Mouse (Mus musculus) embryonic facial prominence, embryonic 14.5 days (tissue): ENCODE data around the gene Cplx2. TPM values are rescaled to one million over a fixed set of nuclear protein-coding genes. Genes with fewer than 3 reads are reported as not detected.

Experiments
- ATAC-seq: fragments of 200-750 bp; cut with Nextera tagmentation; 2 replicates; pipeline ENCODE4 v1.8.0; 2017; ENCODE audit warnings: low read depth, moderate number of reproducible peaks, moderate TSS enrichment
- DNase-seq: peaks from one replicate; pipeline ENCODE4 v3.0.0-alpha.2; 2015; ENCODE audit warnings: low spot score
- H3K27ac ChIP-seq: fragments of 300-500 bp; sonication (generic); replicated peaks from 2 replicates; pipeline ENCODE4 v1.5.1; 2014; ENCODE audit warnings: low read depth, mild to moderate bottlenecking, low read length, moderate library complexity
- H3K27me3 ChIP-seq: fragments of 300-500 bp; sonication (generic); replicated peaks from 2 replicates; pipeline ENCODE4 v1.6.1; 2014; ENCODE audit warnings: low read length; ENCODE audit not compliant: control insufficient read depth, insufficient read depth
- H3K36me3 ChIP-seq: fragments of 300-500 bp; sonication (generic); 2 replicates; pipeline ENCODE4 v1.6.1; 2014; ENCODE audit warnings: low read length, mixed read lengths; ENCODE audit not compliant: control insufficient read depth, insufficient read depth
- H3K4me1 ChIP-seq: fragments of 300-500 bp; sonication (generic); 2 replicates; pipeline ENCODE4 v1.6.1; 2014; ENCODE audit warnings: antibody characterized with exemption, low read length; ENCODE audit not compliant: control insufficient read depth, insufficient read depth
- H3K4me2 ChIP-seq: fragments of 300-500 bp; sonication (generic); 2 replicates; pipeline ENCODE4 v1.6.1; 2014; ENCODE audit warnings: low read depth, mild to moderate bottlenecking, low read length, moderate library complexity, mixed read lengths
- H3K4me3 ChIP-seq: fragments of 300-500 bp; sonication (generic); 2 replicates; pipeline ENCODE4 v1.5.1; 2014; ENCODE audit warnings: low read depth, mild to moderate bottlenecking, low read length
- H3K9ac ChIP-seq: fragments of 300-500 bp; sonication (generic); 2 replicates; pipeline ENCODE4 v1.6.1; 2014; ENCODE audit warnings: low read depth, mild to moderate bottlenecking, low read length, moderate library complexity, mixed read lengths
- H3K9me3 ChIP-seq: fragments of 300-500 bp; sonication (generic); 2 replicates; pipeline ENCODE4 v1.6.1; 2016; ENCODE audit warnings: low read length; ENCODE audit not compliant: control insufficient read depth
- WGBS: fragments of 180-500 bp; shearing (Covaris S2); extraction: QIAGEN DNeasy Blood & Tissue Kit; methylation state at CpG from one replicate; pipeline ENCODE4 v1.1.7; 2014; 5-methylcytosine and 5-hydroxymethylcytosine counted together
- polyA plus RNA-seq: library from polyadenylated mRNA; unstranded; fragments of >200 nt; fragmentation: Nextera tagmentation; extraction: Ambion mirVana; gene quantifications from 2 replicates; pipeline ENCODE4 v1.2.1, GENCODE M21; 2014

Gene Cplx2
- polyA plus RNA-seq, 1 experiment from 2014 or later = 7.0 TPM

DNA sequence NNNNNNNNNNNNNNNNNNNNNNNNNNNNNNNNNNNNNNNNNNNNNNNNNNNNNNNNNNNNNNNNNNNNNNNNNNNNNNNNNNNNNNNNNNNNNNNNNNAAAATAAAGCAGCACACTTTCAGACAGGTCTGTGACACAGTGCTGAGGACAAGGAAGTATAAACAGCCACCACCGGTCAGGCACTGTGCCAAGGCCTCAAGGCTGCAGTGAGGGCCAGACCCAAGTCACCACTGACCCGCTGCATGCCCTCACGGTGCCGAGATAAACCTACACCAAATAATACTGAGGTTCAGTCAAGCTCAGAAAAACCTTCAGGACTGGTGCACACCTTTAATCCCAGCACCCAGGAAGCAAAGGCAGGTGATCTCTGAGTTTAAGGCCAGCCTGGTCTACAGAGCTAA, 13.7 kb upstream of the Cplx2 start:
- H3K27ac ChIP-seq = no peak overlapping the region
- 82% methylated on average over 4 of the region's 4 CpGs for WGBS
- no peak overlapping the region for H3K4me2 ChIP-seq
- no peaks in the 10 kb centered on the region for H3K9me3 ChIP-seq
- no peak overlapping the region for H3K4me3 ChIP-seq
- DNase-seq = no peak
- no peak overlapping the region for H3K9ac ChIP-seq
- no peaks in the 10 kb centered on the region for H3K4me1 ChIP-seq
- no peaks in the 10 kb centered on the region for H3K36me3 ChIP-seq
- ATAC-seq = no peak
- H3K27me3 ChIP-seq = no peaks in the 10 kb centered on the region

DNA sequence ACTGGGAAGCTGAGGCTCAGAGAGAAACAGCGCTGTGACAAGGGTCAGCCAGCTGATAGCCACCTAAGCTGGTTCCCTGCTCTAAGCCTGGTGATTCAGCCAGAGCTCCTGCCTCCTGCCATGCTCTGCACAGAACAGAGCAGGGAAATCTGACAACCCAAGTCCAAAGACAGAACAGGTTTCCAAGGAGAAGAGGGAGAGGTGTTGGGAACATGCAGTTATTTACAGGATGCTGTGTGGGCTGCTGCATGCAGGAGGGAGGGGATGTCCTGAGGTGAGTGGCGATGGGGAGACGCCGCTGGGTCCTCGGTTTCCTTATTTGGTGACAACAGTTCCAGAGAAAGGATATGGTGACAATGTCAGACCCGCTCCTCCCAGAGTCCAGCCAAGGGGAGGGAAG, 12.0 kb upstream of the Cplx2 start:
- ATAC-seq = no peak
- WGBS = 90% methylated on average over 6 of the region's 6 CpGs
- H3K27ac ChIP-seq = no peak overlapping the region

DNA sequence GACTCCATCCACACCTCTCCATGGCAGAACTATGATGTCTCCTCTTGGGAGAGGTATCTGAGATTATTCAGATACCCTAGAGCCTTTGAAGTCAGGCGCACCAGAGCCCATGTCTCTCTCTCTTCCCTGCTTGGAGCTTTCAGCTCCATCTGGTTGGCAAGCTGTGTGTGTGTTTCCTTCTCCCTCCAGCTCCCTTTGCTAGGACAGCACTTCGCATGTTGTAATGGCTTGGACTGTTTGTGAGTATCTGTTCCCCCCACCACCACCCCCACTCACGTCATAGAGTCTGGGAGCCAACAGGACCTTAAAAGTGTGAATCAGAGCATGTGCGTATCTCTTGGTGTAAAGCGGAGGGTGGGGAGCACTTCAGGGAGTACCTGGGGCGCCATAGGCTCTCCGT, 6.5 kb upstream of the Cplx2 start:
- DNase-seq (no peak), ATAC-seq (no peak)
- H3K4me2 ChIP-seq = no peak overlapping the region
- 85% methylated on average over 7 of the region's 7 CpGs for WGBS
- no peak overlapping the region for H3K9ac ChIP-seq
- H3K27ac ChIP-seq = no peak overlapping the region
- no peaks in the 10 kb centered on the region for H3K9me3 ChIP-seq
- H3K4me3 ChIP-seq = no peak overlapping the region
- H3K36me3 ChIP-seq = no peaks in the 10 kb centered on the region
- peaks cover 2% of the 10 kb centered on the region; the same call in 1 of the 2 replicates for H3K27me3 ChIP-seq
- no peaks in the 10 kb centered on the region for H3K4me1 ChIP-seq

More for the DNA sequence above, 12.0 kb upstream of the Cplx2 start:
- no peaks in the 10 kb centered on the region for H3K36me3 ChIP-seq
- no peak overlapping the region for H3K4me2 ChIP-seq
- no peaks in the 10 kb centered on the region for H3K27me3 ChIP-seq
- DNase-seq = no peak
- no peak overlapping the region for H3K9ac ChIP-seq
- H3K4me1 ChIP-seq = no peaks in the 10 kb centered on the region
- no peaks in the 10 kb centered on the region for H3K9me3 ChIP-seq
- H3K4me3 ChIP-seq = no peak overlapping the region

DNA sequence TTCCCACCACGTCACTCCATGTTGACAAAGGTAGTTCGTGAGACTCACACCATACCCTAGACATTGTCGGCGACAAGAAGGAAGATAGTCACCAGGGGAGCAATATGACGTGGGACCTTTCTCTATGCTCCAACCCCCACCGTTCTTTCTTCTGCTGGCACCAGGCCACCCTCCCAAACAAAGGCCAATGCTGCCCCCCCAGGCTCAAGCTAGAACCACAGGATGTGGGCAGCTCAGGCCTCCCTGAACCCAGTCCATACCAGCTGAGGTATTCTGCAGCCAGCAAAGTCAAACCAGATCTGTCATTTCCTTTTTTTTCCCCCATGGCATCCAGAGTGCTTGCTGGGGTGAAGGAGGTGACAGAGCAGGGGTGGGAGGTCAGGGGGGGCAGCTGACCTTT, 3.4 kb upstream of the Cplx2 start:
- WGBS = 68% methylated on average over 6 of the region's 6 CpGs
- Histone ChIP-seq H3K9me3 (no peaks in the 10 kb centered on the region), H3K36me3 (no peaks in the 10 kb centered on the region), H3K4me2 (no peak overlapping the region), H3K27me3 (peaks cover 16% of the 10 kb centered on the region), H3K4me3 (no peak overlapping the region), H3K4me1 (peaks cover 9% of the 10 kb centered on the region; the same call in 1 of the 2 replicates), H3K9ac (no peak overlapping the region), H3K27ac (no peak overlapping the region)
- ATAC-seq (no peak), DNase-seq (no peak)

DNA sequence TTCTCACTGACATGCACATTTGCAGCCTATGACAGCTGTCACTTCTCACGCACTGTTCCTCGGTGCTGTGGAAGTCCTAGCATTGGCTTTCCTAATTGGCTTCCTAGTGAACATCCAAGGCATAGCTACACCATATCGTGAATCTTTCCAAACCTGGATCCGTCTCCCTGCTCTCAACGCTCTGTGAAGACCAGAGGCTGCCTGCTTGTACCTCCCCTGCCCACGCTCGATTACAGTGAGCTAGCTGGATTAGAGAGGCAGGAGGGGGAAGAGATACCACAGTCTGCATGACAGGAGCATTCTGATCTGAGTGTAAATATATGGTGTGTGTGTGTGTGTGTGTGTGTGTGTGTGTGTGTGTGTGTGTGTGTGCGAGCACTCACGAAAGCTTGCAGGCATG, 3.0 kb upstream of the Cplx2 start:
- Histone ChIP-seq H3K9me3 (no peaks in the 10 kb centered on the region), H3K36me3 (no peaks in the 10 kb centered on the region), H3K4me2 (no peak overlapping the region), H3K4me3 (no peak overlapping the region), H3K4me1 (peaks cover 9% of the 10 kb centered on the region; the same call in 1 of the 2 replicates), H3K27ac (no peak overlapping the region), H3K9ac (no peak overlapping the region), H3K27me3 (peaks cover 16% of the 10 kb centered on the region)
- ATAC-seq (no peak), DNase-seq (no peak)
- WGBS = 63% methylated on average over 9 of the region's 9 CpGs

DNA sequence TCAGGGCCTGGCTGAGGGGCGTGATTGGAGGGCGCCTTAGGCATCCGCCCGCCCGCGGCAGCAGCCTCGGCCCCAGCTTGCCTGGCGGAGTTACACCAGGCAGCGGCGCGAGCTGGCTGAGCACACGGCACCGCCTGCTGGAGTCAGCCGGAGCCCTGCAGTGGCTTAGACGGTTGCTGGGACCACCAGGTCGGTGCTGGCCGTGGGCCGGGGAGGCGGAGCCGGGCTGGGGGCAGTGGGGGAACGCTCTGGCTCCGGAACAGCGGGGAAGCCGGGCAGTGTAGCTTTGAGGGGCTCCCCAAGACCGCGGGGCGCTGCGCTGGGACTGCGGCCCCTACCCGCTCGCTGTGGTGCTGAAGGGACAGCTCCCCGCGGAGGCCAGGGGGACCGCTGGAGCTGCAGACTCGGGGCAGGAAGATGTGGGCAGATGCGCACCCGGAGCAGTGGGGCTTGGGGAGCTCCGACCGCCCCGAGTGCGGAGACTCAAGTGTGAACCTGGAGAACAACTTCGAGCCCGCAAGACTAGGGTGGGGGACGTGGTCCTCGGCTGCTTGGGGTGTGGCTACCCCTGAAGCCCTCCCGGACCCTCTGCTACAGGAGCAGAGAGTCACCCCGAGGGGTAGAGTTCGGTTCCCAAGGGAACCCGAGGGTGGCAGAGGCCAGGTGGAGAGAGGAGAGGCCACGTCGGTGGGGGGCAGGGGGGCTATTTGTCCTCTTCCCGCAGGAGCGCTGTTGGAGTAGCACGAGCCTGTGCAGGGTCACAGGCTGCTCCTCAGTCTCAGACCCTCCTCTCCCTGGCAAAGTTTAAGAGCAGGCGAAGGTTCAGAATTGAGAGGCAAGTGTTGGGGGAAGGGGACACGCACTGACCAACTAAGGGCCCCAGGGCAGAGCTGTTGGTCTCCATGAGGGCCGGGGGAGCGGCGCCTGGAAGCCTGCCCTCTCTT, 510 bp downstream of the Cplx2 start:
- peak overlapping the region; percentile 29; the same call in 1 of the 2 replicates for H3K27ac ChIP-seq
- H3K4me1 ChIP-seq = peaks cover 12% of the 10 kb centered on the region; the same call in 1 of the 2 replicates
- WGBS = 0% methylated on average over 28 of the region's 59 CpGs
- DNase-seq (peak; percentile 95), ATAC-seq (peak; percentile 93)
- peak overlapping the region; percentile 63 for H3K4me2 ChIP-seq
- H3K9ac ChIP-seq = peak overlapping the region; percentile 40; the same call in 1 of the 2 replicates
- no peaks in the 10 kb centered on the region for H3K36me3 ChIP-seq
- H3K9me3 ChIP-seq = no peaks in the 10 kb centered on the region
- H3K27me3 ChIP-seq = peaks cover 16% of the 10 kb centered on the region
- H3K4me3 ChIP-seq = peak overlapping the region; percentile 35

DNA sequence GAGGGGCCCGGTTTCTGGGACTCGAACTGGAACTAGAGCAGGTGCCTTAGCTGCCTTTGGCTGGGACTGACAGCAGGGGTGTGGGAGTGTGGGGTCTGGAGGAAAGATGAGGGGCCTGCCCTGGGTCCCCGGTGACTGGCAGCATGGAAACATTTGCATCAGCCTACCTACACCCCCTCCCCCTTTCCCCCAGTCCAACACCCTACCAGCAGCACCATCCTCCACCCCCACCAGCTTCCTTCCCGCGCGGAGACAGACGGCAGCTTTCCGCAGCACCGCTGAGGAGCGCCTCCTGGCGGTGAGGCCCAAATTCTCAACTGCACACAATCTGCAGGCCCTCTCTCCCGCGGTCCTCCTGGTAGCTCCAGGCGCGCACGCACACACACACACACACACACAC, 1.5 kb downstream of the Cplx2 start:
- DNase-seq (peak; percentile 53), ATAC-seq (no peak)
- Histone ChIP-seq H3K4me1 (peaks cover 12% of the 10 kb centered on the region; the same call in 1 of the 2 replicates), H3K36me3 (no peaks in the 10 kb centered on the region), H3K4me2 (peak overlapping the region; percentile 63; the same call in 1 of the 2 replicates), H3K4me3 (no peak overlapping the region), H3K9me3 (no peaks in the 10 kb centered on the region), H3K27me3 (peaks cover 16% of the 10 kb centered on the region), H3K27ac (no peak overlapping the region), H3K9ac (no peak overlapping the region)
- WGBS = 0% methylated on average over 13 of the region's 16 CpGs

DNA sequence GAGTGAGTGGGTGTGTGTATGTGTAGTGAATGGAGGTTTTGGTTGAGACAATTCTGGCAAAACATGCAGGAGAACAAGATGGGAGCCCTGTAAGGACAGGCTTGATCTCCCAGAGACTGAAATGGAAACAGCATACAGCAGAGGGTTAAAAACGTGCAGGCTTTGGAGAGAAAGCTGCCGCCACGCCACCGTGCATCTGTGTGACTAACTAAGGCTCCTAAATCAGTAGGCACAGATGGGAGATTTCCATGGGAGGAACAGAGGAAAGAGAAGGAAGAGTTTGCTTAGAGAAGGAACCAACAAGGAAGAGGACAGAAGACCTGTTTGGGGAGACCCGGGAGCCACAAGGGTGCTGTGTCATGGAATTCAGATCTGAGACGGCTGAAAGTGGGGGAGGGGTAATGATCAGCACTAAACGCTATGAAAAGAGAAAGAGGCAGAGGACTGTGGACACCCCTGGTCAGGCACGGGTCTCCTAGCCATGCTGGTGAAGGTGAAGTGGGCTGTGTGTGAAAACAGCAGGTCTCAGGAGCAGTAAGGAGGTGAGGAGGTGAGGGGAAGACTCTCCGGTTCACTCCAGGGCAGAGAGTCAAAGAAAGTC, 3.1 kb downstream of the Cplx2 start:
- Histone ChIP-seq H3K27ac (no peak overlapping the region), H3K27me3 (peaks cover 16% of the 10 kb centered on the region), H3K4me2 (no peak overlapping the region), H3K4me1 (peaks cover 12% of the 10 kb centered on the region; the same call in 1 of the 2 replicates), H3K9me3 (no peaks in the 10 kb centered on the region), H3K36me3 (no peaks in the 10 kb centered on the region), H3K9ac (no peak overlapping the region), H3K4me3 (no peak overlapping the region)
- DNase-seq (no peak), ATAC-seq (no peak)
- WGBS = 38% methylated on average over 9 of the region's 9 CpGs
